Mouse (Mus musculus): ENCODE measurements at regions not wholly inside any gene's neighbourhood (a gene's known extent, or its start where the extent isn't known, plus 50 kb on each side); places are given as distances from the start of the nearest gene placed in this dataset.

DNA sequence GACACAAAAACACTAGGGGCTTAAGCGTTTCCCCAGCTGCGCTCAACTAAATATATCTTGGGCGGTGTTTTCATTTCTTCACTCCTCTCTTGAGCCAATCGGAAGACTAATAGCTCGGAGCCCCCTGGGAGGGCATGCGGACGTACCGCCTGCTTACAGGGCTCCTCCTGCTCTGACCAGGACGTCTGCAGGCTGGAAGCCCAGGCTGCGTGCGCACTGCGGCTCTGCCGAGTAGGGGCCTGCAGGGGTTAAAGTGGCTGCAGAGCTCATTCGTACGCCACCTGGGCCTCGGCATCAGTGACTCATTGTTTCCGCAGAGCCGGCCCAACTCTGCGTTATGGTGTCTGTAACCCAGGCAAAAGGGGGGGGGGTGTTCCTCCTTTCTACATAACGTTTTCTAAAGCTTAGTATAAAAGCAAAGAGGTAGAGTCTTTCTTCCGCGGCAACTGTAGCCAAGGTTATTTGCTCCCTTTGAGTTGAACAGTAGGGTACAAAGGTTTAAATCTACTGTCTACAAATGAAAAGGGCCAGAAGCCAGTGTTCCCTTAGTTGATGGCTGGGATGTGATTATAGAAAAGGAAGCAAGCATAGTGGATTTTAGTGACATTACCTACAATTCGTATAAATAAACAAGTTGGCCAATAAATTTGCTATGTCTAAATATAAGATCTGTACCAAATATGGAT is 53.7 kb upstream of the Chd2 start:
- TF ChIP-seq CTCF (IDR thresholded peaks at IDR 0.05; ENCODE audit: low read depth, low read length) = no peak
- TF ChIP-seq POLR2A (IDR thresholded peaks at IDR 0.05; ENCODE audit: borderline replicate concordance, low read depth, low read length) = no peak

Measured in bone marrow macrophage, adult 2 months (primary cell).